Mouse (Mus musculus): Measurements from ENCODE around the gene Hpd.
"Not testable (repeated sequence)": the region's sequence is repeated elsewhere in the genome, so short reads cannot be mapped to it uniquely, and the experiment has no call there.

Gene Hpd

GRCm38 (mm10) chr5:123182651-123183050 is at the start of gene Hpd:
Gene Hpd (minus strand): TSS chr5:123182727.
- no peak for DNase-seq (ENCODE audit: low read depth)

DNA sequence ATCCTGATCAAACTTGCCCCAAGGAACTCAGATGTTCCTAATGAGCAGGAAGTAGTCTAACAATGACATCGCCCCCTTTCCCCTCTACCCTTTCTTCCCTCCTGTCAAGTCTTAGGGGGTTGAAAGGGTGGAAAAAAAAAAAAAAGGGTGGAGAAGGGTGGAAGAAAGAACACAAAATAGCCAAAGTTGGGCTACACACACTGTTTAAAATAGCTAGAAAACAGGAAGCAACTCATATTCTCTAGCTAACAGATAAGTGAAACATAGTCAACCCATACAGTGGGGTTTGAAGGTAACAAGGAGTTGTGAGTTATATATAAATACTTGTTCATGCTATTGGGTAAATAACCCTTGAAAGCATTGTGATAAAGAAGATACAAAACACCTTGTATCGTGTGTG is 49.7 kb upstream of the Hpd start:
- DNase-seq (ENCODE audit: low read depth), result no peak

DNA sequence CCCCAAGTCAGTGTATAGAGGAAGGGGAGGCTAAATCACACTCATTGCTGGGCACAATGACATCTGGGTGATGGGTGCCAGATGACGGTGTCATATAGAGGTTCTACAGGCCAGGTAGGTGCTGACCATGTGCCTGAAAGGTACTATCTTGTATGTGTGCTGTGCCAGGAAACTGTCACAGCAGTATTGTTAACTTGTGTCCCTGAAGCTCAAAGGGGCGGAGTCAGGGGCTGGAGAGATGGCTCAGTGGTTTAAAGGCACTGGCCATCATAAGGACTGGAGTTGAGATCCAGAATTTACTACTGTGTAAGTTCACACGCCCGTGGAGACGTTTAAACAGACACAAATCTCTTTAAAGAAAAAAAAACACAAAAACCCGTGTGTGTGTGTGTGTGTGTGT is 46.8 kb upstream of the Hpd start:
- no peak for DNase-seq (ENCODE audit: low read depth)

DNA sequence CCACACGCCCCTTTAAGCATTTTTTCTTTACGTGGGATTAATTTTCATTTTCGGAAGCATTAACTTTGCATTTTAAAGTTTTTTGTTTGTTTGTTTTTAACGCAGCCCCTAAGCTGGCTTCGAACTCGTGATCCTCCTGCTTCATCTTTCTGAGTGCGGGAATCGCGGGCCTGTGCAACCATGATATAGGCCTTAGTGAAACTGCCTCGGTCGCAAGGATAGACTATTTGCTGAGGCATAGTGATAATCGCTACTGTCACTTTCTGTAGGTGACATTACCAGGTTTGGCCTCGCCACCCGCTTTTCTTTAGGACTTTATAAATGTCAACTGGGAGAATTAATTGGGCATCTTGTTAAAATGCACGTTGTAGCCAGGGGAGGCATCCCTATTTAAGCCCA is 46.0 kb upstream of the Hpd start:
- DNase-seq (ENCODE audit: low read depth), result no peak

- DNase-seq (ENCODE audit: low read depth), result peak; percentile 95
Measured at GRCm38 (mm10) chr5:123227762-123228523, 45.4 kb upstream of the Hpd start.

DNA sequence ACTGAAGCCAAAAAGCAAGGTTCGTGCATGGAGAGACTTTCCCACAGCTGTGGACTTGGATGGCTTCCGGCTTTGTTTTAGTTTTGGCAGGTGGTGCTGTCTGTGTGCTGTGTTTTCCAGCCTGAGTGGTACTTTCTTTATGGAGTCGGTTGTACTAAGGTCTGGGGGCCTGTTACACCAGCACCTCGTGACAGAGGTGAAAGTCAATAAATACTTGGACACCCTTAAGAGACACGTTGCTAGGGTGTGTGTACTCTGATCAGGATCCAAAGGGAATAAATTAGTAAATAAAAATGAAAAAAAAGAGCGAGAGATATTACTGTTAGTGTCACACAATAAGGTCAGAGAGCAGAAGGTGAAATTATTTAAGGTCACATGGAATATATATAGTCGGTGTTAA is 44.3 kb upstream of the Hpd start:
- no peak for DNase-seq (ENCODE audit: low read depth)

- not testable (repeated sequence) for DNase-seq (ENCODE audit: low read depth)
Measured at GRCm38 (mm10) chr5:123223861-123224260, 41.3 kb upstream of the Hpd start.

GRCm38 (mm10) chr5:123223051-123223410 is 40.5 kb upstream of the Hpd start:
- DNase-seq (ENCODE audit: low read depth), result no peak

DNA sequence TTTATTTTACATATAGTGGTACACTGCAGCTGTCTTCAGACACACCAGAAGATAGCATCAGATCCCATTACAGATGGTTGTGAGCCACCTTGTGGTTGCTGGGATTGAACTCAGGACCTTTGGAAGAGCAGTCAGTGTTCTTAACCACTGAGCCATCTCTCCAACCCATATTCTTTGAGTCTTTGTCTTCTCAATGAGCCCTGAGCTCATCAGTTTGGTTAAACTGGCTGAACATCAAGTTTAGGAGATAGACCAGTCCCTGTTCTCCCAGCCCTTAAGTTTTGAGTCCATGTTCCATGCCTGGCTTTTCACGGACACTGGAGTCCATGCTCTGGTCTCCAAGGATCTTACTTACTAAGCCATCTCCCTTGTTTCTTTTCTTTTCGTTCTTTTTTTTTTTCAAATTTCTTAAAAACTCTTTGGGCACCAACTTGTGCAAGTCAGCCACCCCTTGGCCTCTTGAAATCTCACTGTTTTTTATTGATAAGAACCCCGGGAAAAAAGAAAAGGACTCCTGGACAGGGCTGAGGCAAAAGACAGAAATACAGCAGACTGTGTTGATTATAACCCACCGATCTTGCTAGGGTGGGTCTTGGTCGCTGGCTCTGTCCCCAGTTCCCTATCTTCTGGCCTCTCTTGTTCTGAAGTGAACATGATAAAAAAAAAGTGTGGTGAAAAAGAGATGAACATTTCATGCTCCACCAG is 40.0 kb upstream of the Hpd start:
- DNase-seq (ENCODE audit: low read depth), result not testable (repeated sequence)

DNA sequence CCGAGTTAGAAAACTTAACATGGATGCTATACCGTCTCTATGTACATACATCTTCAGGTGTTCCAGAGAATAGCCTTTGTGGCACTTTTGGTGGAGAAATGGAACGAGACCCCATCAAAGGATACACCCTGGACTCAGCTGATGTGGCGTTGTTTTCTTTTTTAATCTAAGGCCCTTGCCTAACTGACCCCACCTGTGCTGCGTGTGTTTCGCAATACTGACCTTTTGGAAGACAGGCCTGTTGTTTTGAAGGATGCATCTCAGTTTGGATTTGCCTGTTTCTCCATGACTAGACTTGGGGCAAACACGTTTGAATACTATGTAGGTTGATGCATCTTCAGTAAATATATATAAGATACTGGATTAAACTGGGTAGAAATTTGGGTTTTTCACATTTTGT is 21.1 kb upstream of the Hpd start:
- DNase-seq (ENCODE audit: low read depth), result not testable (repeated sequence)

DNA sequence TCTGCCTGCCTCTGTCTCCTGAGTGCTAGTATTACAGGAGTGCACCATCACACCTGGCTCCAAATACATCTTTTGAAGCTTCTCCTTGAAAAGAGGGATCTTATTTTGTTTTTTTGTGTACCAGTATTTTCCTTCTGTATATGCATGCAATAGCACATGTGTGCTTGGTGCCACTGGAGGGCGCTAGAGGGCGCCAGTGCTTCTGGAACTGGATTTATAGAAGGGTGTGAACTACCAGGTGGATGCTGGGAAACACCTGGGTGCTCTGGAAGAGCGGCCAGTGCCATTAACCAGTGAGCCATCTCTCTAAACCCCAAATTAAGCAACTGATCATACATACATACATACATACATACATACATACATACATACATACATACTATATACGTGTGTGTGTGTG is 20.2 kb upstream of the Hpd start:
- not testable (repeated sequence) for DNase-seq (ENCODE audit: low read depth)

DNA sequence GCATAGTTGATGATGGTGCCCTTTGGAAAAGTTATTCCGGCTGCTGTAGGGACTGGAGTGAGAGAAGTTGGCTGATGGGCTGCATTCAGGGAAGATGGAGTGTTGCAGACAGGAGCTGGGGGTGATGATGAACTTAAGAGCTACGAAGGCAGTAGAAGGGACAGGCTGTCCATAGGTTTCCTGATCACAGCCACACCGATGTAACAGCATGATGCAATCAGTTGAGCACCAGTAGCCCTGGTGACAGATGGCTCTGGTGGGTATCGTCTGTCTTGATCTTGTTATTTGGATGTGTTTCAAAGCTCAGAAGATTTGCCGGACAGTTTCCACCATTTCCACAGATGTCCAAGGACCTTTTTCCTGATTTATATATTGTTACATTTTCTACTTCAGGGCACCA is 19.5 kb upstream of the Hpd start:
- no peak for DNase-seq (ENCODE audit: low read depth)

DNA sequence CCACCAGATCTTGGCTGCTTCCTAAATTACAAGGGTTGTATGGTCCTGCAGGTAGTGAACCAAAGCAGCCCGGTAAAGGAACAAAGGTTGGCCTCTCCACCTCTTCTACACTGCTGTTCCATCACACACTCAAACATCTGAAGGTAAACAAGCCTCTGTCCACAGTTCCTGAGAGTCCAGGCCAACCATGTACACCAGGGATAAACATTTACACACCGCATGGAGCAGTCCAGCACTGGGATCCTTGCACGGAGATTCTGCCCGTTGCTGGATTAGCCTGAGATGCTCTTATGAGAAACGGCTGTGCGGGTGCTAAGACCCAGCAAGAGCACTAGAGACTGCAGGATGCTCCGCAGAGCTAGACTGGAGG is 19.0 kb upstream of the Hpd start:
- no peak for DNase-seq (ENCODE audit: low read depth)

DNA sequence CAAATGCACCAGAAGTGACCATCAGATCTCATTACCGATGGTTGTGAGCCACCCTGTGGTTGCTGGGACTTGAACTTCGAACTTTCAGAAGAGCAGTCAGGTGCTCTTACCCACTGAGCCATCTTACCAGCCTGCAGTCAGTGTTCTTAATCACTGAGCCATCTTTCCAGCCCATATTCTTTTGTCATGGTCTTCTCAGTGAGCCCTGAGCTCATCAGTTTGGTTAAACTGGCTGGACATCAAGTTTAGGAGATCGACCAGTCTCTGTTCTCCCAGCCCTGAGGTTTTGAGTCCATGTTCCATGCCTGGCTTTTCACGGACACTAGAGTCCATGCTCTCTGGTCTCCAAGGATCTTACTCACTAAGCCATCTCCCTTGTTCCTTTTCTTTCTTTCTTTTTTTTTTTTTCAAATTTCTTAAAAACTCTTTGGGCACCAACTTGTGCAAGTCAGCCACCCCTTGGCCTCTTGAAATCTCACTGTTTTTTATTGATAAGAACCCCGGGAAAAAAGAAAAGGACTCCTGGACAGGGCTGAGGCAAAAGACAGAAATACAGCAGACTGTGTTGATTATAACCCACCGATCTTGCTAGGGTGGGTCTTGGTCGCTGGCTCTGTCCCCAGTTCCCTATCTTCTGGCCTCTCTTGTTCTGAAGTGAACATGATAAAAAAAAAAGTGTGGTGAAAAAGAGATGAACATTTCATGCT is 18.4 kb upstream of the Hpd start:
- DNase-seq (ENCODE audit: low read depth), result not testable (repeated sequence)

GRCm38 (mm10) chr5:123198523-123198922 is 16.0 kb upstream of the Hpd start:
- no peak for DNase-seq (ENCODE audit: low read depth)

GRCm38 (mm10) chr5:123196746-123197145 is 14.2 kb upstream of the Hpd start:
- DNase-seq (ENCODE audit: low read depth), result no peak

DNA sequence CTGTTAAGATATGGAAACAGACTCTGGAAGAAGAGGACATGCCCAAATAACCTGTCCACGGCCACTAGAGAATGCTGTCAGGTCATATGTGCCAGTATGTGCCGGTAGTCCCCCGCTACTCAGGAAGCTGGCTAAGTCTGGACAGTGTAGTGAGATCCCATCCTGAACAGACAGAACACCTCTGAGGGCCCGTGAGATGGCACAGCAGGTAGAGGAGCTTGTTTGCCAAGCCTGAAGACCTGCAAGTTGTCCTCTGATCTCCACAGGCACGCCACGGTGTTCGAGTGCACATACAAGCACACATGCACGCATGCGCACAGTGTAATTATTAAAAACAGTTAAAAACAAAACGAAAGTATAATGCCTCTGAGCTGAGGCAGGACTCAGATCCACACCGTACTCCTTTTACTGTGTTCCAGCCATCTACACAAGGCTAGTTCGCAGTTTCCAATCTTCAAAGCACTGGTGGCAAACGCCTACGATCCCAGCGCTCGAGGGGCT is 13.0 kb upstream of the Hpd start:
- no peak for DNase-seq (ENCODE audit: low read depth)

DNA sequence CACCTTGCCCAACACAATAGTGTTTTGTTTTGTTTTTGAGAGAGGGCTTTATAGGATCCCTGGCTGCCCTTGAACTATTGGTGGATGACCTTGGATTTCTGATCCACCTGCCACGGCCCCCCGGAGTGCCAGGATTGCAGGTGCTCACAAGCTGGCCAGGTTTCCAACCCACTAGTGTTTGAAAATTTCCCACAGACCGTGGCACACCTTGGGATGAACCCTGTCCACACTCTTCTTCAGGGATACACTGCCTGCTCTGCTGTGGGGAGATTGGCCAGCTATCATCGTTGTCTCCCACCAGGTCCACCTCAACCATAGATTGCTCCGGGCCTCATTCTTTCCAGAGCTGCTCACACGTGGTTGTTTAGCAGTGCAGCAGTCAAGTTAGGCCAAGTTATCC is 12.3 kb upstream of the Hpd start:
- no peak for DNase-seq (ENCODE audit: low read depth)

- DNase-seq (ENCODE audit: low read depth), result peak; percentile 64
Measured at GRCm38 (mm10) chr5:123193436-123193835, 10.9 kb upstream of the Hpd start.

DNA sequence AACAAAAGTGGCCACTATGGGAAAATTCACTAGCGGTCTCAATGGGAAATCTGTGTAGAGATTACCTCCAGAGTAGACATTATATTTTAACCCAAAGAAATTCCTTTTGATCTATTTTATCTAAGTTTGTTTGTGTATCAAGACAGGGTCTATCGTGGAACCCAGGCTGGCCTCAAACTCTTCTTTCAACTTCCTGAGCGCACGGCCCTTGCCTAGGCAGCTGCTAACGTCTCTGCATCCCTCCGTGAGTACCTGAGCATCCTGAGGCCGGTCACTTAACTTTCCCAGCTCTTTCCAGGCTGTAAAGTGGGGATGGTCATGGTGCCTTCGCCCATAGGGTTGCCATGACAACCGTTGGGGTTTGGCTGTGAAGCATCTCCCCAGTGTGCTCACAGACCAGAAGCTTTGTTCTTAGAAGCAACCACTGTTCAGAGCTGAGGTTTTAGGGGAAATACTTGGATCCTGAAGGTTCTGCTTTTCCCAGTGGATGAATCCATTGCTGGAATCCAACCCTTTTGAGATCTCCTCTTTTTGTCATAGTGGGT is 10.2 kb upstream of the Hpd start:
- DNase-seq (ENCODE audit: low read depth), result no peak

GRCm38 (mm10) chr5:123191427-123191826 is 8.9 kb upstream of the Hpd start:
- DNase-seq (ENCODE audit: low read depth), result no peak

- DNase-seq (ENCODE audit: low read depth), result no peak
Measured at GRCm38 (mm10) chr5:123190912-123191311, 8.4 kb upstream of the Hpd start.

- DNase-seq (ENCODE audit: low read depth), result no peak
Measured at GRCm38 (mm10) chr5:123187306-123187705, 4.8 kb upstream of the Hpd start.
